Mouse (Mus musculus): Measurements from ENCODE around the gene Frs2.

GRCm38 (mm10) chr10:117081914-117082359 is 66.4 kb downstream of the Frs2 start:
- TF ChIP-seq CTCF (IDR thresholded peaks at IDR 0.05; ENCODE audit: low read depth) (no peak), EP300 (IDR thresholded peaks at IDR 0.05; ENCODE audit: low read depth) (no peak)
